ENCODE assay signal across 25 mouse cellular contexts in the genomic region with DNA sequence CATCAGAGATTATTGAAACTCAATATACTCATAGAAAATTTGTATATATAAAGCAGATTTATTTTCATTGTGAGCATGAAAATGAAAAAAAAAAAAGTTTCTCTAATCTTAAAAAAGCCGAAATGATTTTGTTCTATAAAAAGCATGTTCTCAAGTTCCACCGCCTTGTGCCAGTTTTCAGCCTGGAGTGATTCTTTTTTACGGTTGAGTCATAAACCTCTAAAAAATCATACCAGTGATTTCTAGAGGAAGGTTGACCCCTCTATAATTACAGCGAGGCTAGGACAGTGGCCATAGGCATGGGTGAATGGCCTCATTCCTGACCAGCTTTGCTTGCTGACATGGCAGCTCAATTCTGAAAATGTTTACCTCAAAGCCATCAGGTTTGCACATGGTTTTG.
A peak's percentile ranks its signal among the peaks of the same experiment; 100 is the strongest.
DNase-seq lines count a peak whose midpoint lies in the region; ATAC-seq and TF ChIP-seq lines count a peak whose summit lies in the region.
"Had no signal": no experiment of that assay in that cellular context is flagged by ENCODE, and none has a peak within 500 bp of the region (broad histone marks: within the 10 kb centered on the region; RNA-seq: fewer than 3 reads in every experiment).

No protein-coding gene starts in this region.

- H3K27me3 ChIP-seq in thymus, adult 2 months (ENCODE audit: control insufficient read depth, insufficient read depth, low read length): no peaks in the 10 kb centered on the region
- H3K27me3 ChIP-seq: embryonic facial prominence, embryonic 13.5 days; embryonic facial prominence, embryonic 15.5 days; forebrain, embryonic 12.5 days had no signal

- no peak overlapping the region for H3K27ac ChIP-seq in thymus, adult 2 months (ENCODE audit: control insufficient read depth, insufficient read depth, low read length)
- H3K27ac ChIP-seq: embryonic facial prominence, embryonic 13.5 days; embryonic facial prominence, embryonic 15.5 days; forebrain, embryonic 10.5 days; forebrain, embryonic 12.5 days had no signal

- ATAC-seq in frontal cortex, adult (ENCODE audit: low TSS enrichment): peak; percentile 91
- ATAC-seq: forebrain, embryonic 14.5 days; forebrain, embryonic 16.5 days had no signal

- intact Hi-C loops in left cerebral cortex, postnatal 25 days (cut with DNase I): no loop called here
- intact Hi-C loops in left cerebral cortex, postnatal 4 days (cut with DNase I): no loop called here

- no peak for TF ChIP-seq POLR2A in thymus, adult 2 months (IDR thresholded peaks at IDR 0.05; ENCODE audit: control insufficient read depth, extremely low read depth, insufficient read depth, low read length, poor library complexity)

- WGBS in thymus, adult 2 months: 95% methylated on average over 4 of the region's 4 CpGs

- no peaks in the 10 kb centered on the region for H3K36me3 ChIP-seq in thymus, adult 2 months (ENCODE audit: control insufficient read depth, insufficient read depth, low read length)
- H3K36me3 ChIP-seq: embryonic facial prominence, embryonic 13.5 days; embryonic facial prominence, embryonic 15.5 days; forebrain, embryonic 10.5 days; forebrain, embryonic 12.5 days had no signal

- H3K4me1 ChIP-seq in thymus, adult 2 months (replicated peaks; ENCODE audit: control insufficient read depth, insufficient read depth, low read length): no peaks in the 10 kb centered on the region
- H3K4me1 ChIP-seq: embryonic facial prominence, embryonic 13.5 days; embryonic facial prominence, embryonic 15.5 days; forebrain, embryonic 10.5 days; forebrain, embryonic 12.5 days had no signal

- TF ChIP-seq CTCF in thymus, adult 2 months (IDR thresholded peaks at IDR 0.05; ENCODE audit: borderline replicate concordance, control insufficient read depth, extremely low read depth, insufficient read depth, low read length, poor library complexity): no peak

- DNase-seq in frontal cortex, postnatal 25 days (ENCODE audit: low spot score in 2 of 2): no peak
- peak; percentile 8 to 53 for DNase-seq in left cerebral cortex, postnatal 25 days (ENCODE audit: low spot score in 2 of 2)
- no peak for DNase-seq in left cerebral cortex, postnatal 4 days
- DNase-seq in 3T3-L1 (ENCODE audit: low read depth, low spot score): peak; percentile 58
- DNase-seq in brain, adult 2 months (ENCODE audit: low read depth, low spot score): peak; percentile 48
- DNase-seq in thymus, adult 2 months: no peak
- DNase-seq in layer of hippocampus, postnatal 36 days: no peak
- DNase-seq: adrenal gland, adult 8-10 months; adrenal gland, postnatal 14 days; adrenal gland, postnatal 36 days; cerebellum, adult 11 months; cerebellum, adult 18-20 months; cerebellum, adult 8-10 months; cerebellum, adult 9-11 months; cerebellum, postnatal 14 days; cerebellum, postnatal 36 days; embryo, embryonic 11 days had no signal

- no peak overlapping the region for H3K4me3 ChIP-seq in thymus, adult 2 months (ENCODE audit: control insufficient read depth, insufficient read depth, low read length)
- H3K4me3 ChIP-seq: embryonic facial prominence, embryonic 13.5 days; embryonic facial prominence, embryonic 15.5 days; erythroblast, embryonic 14.5 days; forebrain, embryonic 10.5 days; forebrain, embryonic 12.5 days had no signal

Comparison
In these comparisons a context has a peak if more than half of its experiments do, and no peak if none do; other contexts are left out.
1. DNase-seq: peak in left cerebral cortex, postnatal 25 days (2 of 2), 3T3-L1 (single experiment) and brain, adult 2 months (single experiment); none in frontal cortex, postnatal 25 days (0 of 2), left cerebral cortex, postnatal 4 days (single experiment), thymus, adult 2 months (single experiment) and layer of hippocampus, postnatal 36 days (0 of 2).